Mouse (Mus musculus): Measurements from ENCODE around the gene Cep63.

GRCm38 (mm10) chr9:102625401-102625982, 842 bp downstream of the Cep63 start:
- TF ChIP-seq CTCF (IDR thresholded peaks at IDR 0.05; ENCODE audit: control insufficient read depth, insufficient read depth, low read length) (no peak), POLR2A (IDR thresholded peaks at IDR 0.05; ENCODE audit: borderline replicate concordance, control insufficient read depth, low read depth, low read length) (no peak)
